29 mouse cellular contexts compared by ENCODE assay signal in the genomic region with DNA sequence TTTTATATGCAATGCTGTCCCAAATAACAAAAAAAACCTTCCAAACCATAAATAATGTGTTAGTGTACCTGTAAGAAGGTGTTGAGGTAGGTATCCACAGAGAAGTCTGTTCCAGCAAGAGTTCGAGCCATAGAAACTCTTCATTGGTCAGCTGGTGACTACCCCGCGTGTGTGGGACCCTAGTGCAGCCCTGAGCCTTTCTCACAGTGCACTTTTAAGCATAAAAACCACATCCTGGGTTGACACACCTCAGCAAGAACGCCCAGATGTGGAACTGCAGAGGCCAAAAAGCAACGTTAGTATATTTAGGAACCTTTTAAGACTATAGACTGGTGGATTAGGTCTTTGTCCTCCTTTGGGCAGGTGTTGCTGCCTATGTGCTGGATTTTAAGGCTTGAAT. TPM values are rescaled to one million over a fixed set of nuclear protein-coding genes. Genes with fewer than 3 reads are reported as not detected.
DNase-seq lines count a peak whose midpoint lies in the region; ATAC-seq lines count a peak whose summit lies in the region.
"Had no signal": no experiment of that assay in that cellular context is flagged by ENCODE, and none has a peak within 500 bp of the region (broad histone marks: within the 10 kb centered on the region; RNA-seq: fewer than 3 reads in every experiment).

No protein-coding gene starts in this region.

- H3K27me3 ChIP-seq in intestine, embryonic 15.5 days (replicated peaks): no peaks in the 10 kb centered on the region
- H3K27me3 ChIP-seq: forebrain, embryonic 12.5 days; heart, embryonic 15.5 days; midbrain, embryonic 12.5 days; neural tube, embryonic 13.5 days; stomach, embryonic 15.5 days had no signal

- H3K36me3 ChIP-seq in intestine, embryonic 15.5 days: peaks cover 20% of the 10 kb centered on the region

- no peak overlapping the region for H3K27ac ChIP-seq in intestine, embryonic 15.5 days
- H3K27ac ChIP-seq: forebrain, embryonic 12.5 days; heart, embryonic 10.5 days; heart, embryonic 15.5 days; liver, embryonic 14.5 days; midbrain, embryonic 12.5 days; neural tube, embryonic 13.5 days; stomach, embryonic 15.5 days had no signal

- H3K9ac ChIP-seq in intestine, embryonic 15.5 days: no peak overlapping the region
- H3K9ac ChIP-seq: forebrain, embryonic 12.5 days; forebrain, postnatal 0 days; heart, embryonic 15.5 days; liver, embryonic 14.5 days; lung, embryonic 14.5 days; midbrain, embryonic 12.5 days; neural tube, embryonic 13.5 days; stomach, embryonic 15.5 days had no signal

- ATAC-seq in megakaryocyte-erythroid progenitor cell, adult 5-6 weeks (replicated peaks; ENCODE audit: low FRiP score, low TSS enrichment, poor library complexity, severe bottlenecking): 0 out of 2 replicates have a peak, but pooled peaks have one; percentile 13
- ATAC-seq in intestine, embryonic 15.5 days: no peak
- ATAC-seq: forebrain, postnatal 0 days; hindbrain, embryonic 16.5 days; intestine, postnatal 0 days had no signal

- 76% methylated on average over 5 of the region's 5 CpGs for WGBS in intestine, embryonic 15.5 days

- no peaks in the 10 kb centered on the region for H3K9me3 ChIP-seq in intestine, embryonic 15.5 days
- H3K9me3 ChIP-seq: forebrain, embryonic 12.5 days; heart, embryonic 10.5 days; heart, embryonic 15.5 days; midbrain, embryonic 12.5 days; neural tube, embryonic 13.5 days; stomach, embryonic 15.5 days had no signal

- H3K4me2 ChIP-seq in intestine, embryonic 15.5 days (replicated peaks): no peak overlapping the region
- H3K4me2 ChIP-seq: forebrain, embryonic 12.5 days; heart, embryonic 15.5 days; lung, embryonic 14.5 days; midbrain, embryonic 12.5 days; neural tube, embryonic 13.5 days; stomach, embryonic 15.5 days had no signal

- no peaks in the 10 kb centered on the region for H3K4me1 ChIP-seq in intestine, embryonic 15.5 days (replicated peaks)

- no peak overlapping the region for H3K4me3 ChIP-seq in intestine, embryonic 15.5 days (replicated peaks)
- H3K4me3 ChIP-seq: erythroblast, embryonic 14.5 days; forebrain, embryonic 12.5 days; heart, embryonic 10.5 days; heart, embryonic 15.5 days; midbrain, embryonic 12.5 days; myocyte; neural tube, embryonic 13.5 days; stomach, embryonic 15.5 days had no signal

- DNase-seq in thymus, postnatal 14 days: peak; percentile 17
- no peak for DNase-seq in thymus, adult 18-20 months
- peak; percentile 40 for DNase-seq in T-cell, adult 2 months (ENCODE audit: low spot score)
- no peak for DNase-seq in gastrocnemius, adult 8-10 months (ENCODE audit: low spot score in 2 of 2)
- DNase-seq in lung, postnatal 36 days: no peak
- DNase-seq: adrenal gland, adult 8-10 months; B cell, adult 2 months; cerebellum, adult 11 months; cerebellum, adult 9-10 months; forebrain, postnatal 0 days; gastrocnemius, postnatal 10 days; kidney, postnatal 14 days; liver; lung, embryonic 14.5 days; lung, postnatal 14 days; right cerebral cortex, postnatal 4 days had no signal

RNA-seq across cellular contexts. Expression of a gene that starts 6.7 kb away (rescaled TPM):
- total RNA-seq in megakaryocyte-erythroid progenitor cell, adult 5-6 weeks (2014; fragmentation: Nextera tagmentation): 0.84 TPM in 1 of 2 replicates, not detected in the other
- not detected in 2 replicates for total RNA-seq in megakaryocyte-erythroid progenitor cell, adult 5-6 weeks (2017)
- 1 to 10 TPM; 3.3 to 8.9 (median 4.4) TPM for total RNA-seq in gastrocnemius, adult 8-10 months (2022)
- polyA plus RNA-seq in intestine, embryonic 15.5 days (2015; fragmentation: Nextera tagmentation; extraction: Ambion mirVana): 21.5 and 23.4 TPM in 2 replicates
- polyA plus RNA-seq: erythroblast, embryonic 14.5 days had no signal

RNA-seq across cellular contexts. Expression of a gene that starts 13.0 kb away (rescaled TPM):
- 87.8 and 97.9 TPM in 2 replicates for total RNA-seq in megakaryocyte-erythroid progenitor cell, adult 5-6 weeks (2014; fragmentation: Nextera tagmentation)
- total RNA-seq in megakaryocyte-erythroid progenitor cell, adult 5-6 weeks (2017): 179 and 194 TPM in 2 replicates
- 10 to 100 TPM; 25.0 to 33.4 (median 29.7) TPM for total RNA-seq in gastrocnemius, adult 8-10 months (2022)
- 68.3 and 77.4 TPM in 2 replicates for polyA plus RNA-seq in intestine, embryonic 15.5 days (2015; fragmentation: Nextera tagmentation; extraction: Ambion mirVana)

RNA-seq across cellular contexts. Expression of a gene that starts 41.8 kb away (rescaled TPM):
- total RNA-seq in megakaryocyte-erythroid progenitor cell, adult 5-6 weeks (2014; fragmentation: Nextera tagmentation): 293 and 359 TPM in 2 replicates
- total RNA-seq in megakaryocyte-erythroid progenitor cell, adult 5-6 weeks (2017): 158 and 161 TPM in 2 replicates
- total RNA-seq in gastrocnemius, adult 8-10 months (2022): 10 to 100 TPM; 22.7 to 40.7 (median 35.6) TPM
- 97.7 TPM in 2 replicates for polyA plus RNA-seq in intestine, embryonic 15.5 days (2015; fragmentation: Nextera tagmentation; extraction: Ambion mirVana)

Comparison
In these comparisons a context has a peak if more than half of its experiments do, and no peak if none do; other contexts are left out.
1. DNase-seq: peak in thymus, postnatal 14 days (single experiment) and T-cell, adult 2 months (single experiment); none in thymus, adult 18-20 months (0 of 2), gastrocnemius, adult 8-10 months (0 of 2) and lung, postnatal 36 days (single experiment).